Mouse (Mus musculus): ENCODE results near the gene Tjp2.
"Not testable (repeated sequence)": the region's sequence is repeated elsewhere in the genome, so short reads cannot be mapped to it uniquely, and the experiment has no call there.

Tjp2 gene

GRCm38 (mm10) chr19:24134144-24134911 is 90.5 kb downstream of the Tjp2 start:
- no peak for DNase-seq (ENCODE audit: inconsistent age in 2 of 2, low spot score in 1 of 2)

DNA sequence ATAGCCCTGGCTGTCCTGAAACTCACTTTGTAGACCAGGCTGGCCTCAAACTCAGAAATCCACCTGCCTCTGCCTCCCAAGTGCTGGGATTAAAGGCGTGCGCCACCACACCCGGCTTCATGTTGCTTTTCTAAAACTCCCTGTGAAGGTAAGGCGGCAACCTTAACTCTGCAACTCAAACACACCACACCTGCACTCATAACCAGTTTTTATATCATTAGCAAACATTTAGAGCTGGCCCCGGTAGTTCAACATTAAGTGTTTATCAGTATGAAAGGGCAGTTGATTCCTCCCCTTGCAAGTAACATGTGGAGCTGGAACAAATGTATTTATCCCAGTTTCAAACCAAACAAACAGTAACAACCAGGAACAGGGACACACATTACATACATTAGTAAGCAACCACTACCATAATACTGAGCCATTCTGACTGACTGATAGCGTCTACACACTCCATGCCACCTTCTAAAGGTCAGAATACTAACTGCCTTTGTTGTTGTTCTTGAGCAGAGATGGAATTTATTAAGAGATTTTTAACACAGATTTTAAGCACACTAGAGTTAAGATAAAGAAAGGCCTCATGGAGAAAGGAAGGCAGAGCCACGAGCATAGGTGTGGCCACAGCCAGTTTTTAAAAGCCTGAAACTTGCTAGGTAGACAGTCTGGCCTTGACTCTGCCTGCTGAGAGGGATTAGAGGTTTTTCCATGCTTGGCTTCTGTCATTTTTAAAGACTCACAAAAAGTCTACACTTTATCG is 101.1 kb downstream of the Tjp2 start:
- DNase-seq (ENCODE audit: inconsistent age in 2 of 2, low spot score in 1 of 2), result no peak

DNA sequence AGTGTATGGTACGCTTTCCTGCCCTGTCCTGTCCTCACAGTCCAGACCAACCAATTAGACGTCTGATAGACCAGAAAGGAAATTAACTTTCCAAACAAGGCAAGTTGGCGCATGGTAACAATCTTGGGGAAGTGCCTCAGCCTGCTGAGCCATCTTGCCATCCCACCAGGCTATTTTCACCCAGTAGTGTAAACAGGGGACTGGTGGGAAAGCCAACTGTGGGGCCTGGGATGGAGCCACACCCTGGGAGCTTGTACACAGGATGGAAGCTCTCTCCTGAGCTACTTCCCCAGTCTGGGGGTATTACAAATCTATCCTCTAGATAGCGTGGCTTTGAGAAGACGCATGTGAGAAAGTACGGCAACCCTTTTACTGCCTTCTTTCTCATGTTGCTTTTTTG is 101.7 kb downstream of the Tjp2 start:
- DNase-seq (ENCODE audit: inconsistent age in 2 of 2, low spot score in 1 of 2), result no peak

DNA sequence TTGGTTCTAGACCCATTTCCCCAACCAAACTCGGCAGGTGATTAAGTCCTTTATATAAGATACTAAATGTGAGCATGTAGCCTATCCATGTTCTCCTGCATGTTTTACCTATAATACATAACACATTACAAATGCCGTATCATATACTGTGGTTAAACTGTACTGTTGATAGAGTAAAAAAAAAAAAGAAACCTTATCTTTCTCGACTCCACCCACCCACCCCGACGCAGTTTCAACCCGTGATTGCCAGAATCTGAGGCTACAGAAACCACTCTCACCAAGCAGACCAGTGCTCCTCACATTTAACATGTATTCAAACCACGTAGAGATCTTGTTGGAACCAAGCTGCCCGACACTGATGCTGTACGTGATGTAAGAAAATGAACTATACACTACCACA is 102.2 kb downstream of the Tjp2 start:
- no peak for DNase-seq (ENCODE audit: inconsistent age in 2 of 2, low spot score in 1 of 2)

GRCm38 (mm10) chr19:24120811-24121210 is 104.0 kb downstream of the Tjp2 start:
- DNase-seq (ENCODE audit: inconsistent age in 2 of 2, low spot score in 1 of 2), result no peak

DNA sequence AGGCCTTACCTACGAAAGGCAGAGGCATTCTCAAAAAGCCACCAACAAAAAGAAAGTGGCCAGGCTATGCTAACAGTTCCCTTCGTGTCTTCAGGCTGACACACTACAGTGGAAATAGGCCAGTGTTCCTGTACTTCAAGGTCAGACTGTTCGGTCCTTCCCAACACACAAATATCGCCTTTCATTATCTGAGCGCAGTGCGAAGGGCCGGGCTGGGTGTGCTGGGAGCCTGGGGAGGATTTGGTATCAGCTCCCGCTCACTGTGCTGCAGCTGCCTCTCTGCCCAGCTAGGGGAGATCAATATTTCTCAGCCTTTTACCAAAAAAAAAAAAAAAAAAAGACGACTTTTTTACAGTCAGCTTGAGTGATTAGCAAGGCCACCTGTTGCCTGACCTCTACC is 106.1 kb downstream of the Tjp2 start:
- DNase-seq (ENCODE audit: inconsistent age in 2 of 2, low spot score in 1 of 2), result peak; percentile 35 to 62

DNA sequence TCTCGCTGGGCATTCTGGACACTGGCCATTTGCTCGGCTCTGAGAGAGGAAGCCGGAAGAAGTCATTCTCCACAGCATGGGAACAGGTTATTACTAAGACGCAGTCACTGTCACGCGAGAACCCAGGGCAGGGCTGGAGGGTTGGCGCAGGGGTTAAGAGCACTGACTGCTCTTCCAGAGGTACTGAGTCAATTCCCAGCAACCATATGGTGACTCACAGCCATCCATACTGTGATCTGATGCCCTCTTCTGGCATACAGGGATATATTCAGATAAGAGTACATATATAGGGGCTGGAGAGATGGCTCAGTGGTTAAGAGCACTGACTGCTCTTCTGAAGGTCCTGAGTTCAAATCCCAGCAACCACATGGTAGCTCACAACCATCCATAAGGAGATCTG is 113.2 kb downstream of the Tjp2 start:
- no peak for DNase-seq (ENCODE audit: inconsistent age in 2 of 2, low spot score in 1 of 2)

- no peak for DNase-seq (ENCODE audit: inconsistent age in 2 of 2, low spot score in 1 of 2)
Observed at GRCm38 (mm10) chr19:24107707-24108106, 117.1 kb downstream of the Tjp2 start.

DNA sequence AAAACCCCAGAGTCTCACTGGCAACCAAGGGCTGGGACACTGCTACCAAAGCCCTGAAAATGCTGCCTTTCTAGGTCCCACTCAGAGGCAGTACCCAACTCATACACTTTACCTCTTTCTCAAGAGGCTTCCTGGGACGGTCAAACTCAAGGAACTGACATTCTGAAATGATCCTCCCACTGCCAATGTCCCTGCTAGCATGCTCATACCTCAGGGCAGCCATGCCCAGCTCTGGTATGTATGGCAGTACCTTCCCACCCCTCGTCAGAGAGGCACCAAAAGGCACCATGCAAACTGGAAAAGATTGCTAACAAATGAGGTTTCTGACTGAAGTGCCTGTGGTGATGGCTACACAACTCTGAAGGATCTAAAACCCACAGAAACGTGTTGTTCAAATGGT is 121.0 kb downstream of the Tjp2 start:
- DNase-seq (ENCODE audit: inconsistent age in 2 of 2, low spot score in 1 of 2), result no peak

GRCm38 (mm10) chr19:24102562-24103126 is 122.2 kb downstream of the Tjp2 start:
- DNase-seq (ENCODE audit: inconsistent age in 2 of 2, low spot score in 1 of 2), result no peak

- DNase-seq (ENCODE audit: inconsistent age in 2 of 2, low spot score in 1 of 2), result peak in 1 of 2 experiments; percentile 60
Observed at GRCm38 (mm10) chr19:24101183-24101582, 123.6 kb downstream of the Tjp2 start.

- DNase-seq (ENCODE audit: inconsistent age in 2 of 2, low spot score in 1 of 2), result no peak
Observed at GRCm38 (mm10) chr19:24098691-24099090, 126.1 kb downstream of the Tjp2 start.

DNA sequence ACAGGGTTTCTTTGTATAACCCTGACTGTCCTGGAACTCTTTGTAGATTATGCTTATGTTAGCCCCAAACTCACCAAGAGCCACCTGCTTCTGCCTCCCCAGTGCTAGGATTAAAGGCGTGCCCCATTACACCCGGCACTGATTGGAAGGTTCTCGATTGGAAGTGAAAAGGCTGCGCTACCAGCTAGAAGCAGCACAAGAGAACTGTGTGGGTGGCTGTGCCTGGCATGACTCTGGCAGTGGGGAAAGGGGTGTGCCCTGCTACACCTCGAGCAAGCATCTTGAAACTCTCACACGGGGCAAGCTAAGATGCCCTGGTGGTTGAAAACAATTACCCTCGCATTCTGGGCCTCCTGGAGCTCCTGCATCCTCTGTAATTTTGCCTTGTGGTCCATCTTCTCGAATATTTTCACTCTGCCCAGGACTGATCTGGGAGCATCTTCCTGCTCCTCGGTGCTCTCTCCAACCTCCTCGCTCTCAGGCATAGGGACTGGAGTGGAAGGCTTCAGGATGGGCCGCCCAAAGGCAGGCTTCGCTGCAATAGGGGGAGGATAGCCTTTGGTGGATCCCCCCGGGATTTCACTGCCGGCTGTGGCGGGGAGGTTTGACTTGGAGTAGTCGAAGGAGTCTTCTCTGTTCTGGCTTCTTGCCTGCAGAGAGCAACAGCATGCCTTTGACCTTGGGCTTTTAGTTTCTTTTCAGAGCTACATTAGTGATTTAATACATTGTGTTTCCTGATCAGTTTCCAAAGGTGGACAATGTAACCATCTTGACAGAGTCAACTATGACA is 127.0 kb downstream of the Tjp2 start:
- DNase-seq (ENCODE audit: inconsistent age in 2 of 2, low spot score in 1 of 2), result peak in 1 of 2 experiments; percentile 31

GRCm38 (mm10) chr19:24092060-24092459 is 132.8 kb downstream of the Tjp2 start:
- DNase-seq (ENCODE audit: inconsistent age in 2 of 2, low spot score in 1 of 2), result not testable (repeated sequence)

DNA sequence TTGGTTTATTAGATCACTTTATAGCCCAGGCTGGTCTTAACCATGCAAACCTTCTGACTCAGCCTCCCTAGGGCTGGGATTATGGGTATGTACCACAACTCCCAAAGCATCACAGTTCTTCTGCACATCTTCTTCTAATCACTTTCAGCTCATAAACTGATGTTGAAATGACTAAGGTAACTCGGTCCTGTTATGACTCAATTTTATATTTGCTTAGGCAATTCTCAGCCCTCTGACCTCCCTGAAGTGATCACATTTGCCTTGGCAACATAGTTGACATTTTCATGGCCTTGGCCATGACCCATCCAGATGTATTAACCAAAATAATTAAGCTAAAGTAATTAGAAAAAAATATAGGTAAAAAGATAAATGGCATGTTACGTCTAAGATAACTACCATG is 134.5 kb downstream of the Tjp2 start:
- peak in 1 of 2 experiments; percentile 64 for DNase-seq (ENCODE audit: inconsistent age in 2 of 2, low spot score in 1 of 2)

DNA sequence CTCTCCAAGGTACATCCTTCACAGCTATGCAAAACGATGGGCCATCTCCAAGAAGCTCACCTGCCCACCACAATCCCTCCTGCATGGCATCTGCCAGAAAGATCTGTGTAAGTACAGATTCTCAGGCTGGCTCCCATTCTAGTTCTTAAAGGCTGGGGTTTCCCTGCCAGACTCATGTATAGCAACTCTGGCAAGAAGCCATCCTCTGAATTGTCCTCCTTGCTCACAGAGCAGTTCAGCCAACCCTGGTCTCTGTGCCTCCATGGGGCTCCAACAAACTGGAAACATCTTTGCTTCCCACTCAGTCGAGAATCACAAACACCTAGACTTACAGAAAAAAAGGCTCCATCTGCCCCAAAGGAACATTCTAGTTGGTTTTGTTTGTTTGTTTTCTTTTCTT is 139.5 kb downstream of the Tjp2 start:
- no peak for DNase-seq (ENCODE audit: inconsistent age in 2 of 2, low spot score in 1 of 2)

DNA sequence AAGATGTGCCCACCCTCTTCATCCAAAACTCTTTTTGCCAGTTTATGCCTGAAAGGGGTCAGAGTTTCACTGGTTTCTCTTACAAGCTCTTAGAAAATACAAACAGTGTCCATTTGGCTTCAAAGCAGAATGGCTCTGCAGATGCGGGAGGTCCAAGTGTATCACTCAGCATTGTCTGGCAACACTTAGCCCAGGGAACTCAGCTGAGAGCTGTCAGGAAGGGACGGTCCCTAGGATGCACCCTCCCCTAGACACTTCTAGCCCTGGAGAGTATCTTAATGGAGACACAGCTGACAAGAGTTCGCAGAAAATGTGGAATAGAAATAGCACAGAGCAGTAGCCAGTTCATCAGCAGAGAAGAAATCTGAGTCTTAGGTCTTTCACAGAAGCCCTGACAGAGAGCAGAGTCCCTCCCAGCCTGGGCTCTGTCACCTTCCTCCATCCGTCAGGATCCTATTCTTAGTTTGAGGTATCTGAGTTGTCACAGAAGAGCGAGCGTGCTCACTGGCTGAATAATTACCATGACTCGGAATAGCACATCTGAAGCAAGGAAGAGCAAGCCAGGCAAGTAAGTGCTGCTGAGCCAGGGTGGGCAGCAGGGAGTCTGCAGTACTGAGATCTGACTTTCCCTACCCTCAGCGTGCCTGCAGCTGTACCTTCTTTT is 144.3 kb downstream of the Tjp2 start:
- no peak for DNase-seq (ENCODE audit: inconsistent age in 2 of 2, low spot score in 1 of 2)

GRCm38 (mm10) chr19:24077658-24078057 is 147.2 kb downstream of the Tjp2 start:
- DNase-seq (ENCODE audit: inconsistent age in 2 of 2, low spot score in 1 of 2), result no peak

DNA sequence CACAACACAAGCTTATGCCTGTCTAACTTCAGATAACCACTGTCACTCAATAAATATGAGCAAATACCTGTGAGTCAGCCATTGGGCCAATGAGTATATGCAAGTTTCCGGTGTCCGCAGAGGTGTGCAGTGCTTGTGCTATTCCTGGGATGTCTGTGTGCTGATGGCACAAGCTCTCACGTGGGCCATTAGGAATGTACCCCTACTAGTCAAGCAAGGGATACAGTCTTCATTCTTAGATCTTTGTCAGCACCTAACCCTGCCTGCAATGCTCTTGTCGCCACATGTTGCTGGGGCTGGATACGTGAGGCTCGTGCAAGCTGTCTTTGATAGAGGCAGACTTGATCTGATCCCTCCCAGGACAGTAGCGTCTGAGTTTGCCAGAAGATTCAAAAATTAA is 148.3 kb downstream of the Tjp2 start:
- DNase-seq (ENCODE audit: inconsistent age in 2 of 2, low spot score in 1 of 2), result no peak

- DNase-seq (ENCODE audit: inconsistent age in 2 of 2, low spot score in 1 of 2), result no peak
Observed at GRCm38 (mm10) chr19:24075927-24076326, 148.9 kb downstream of the Tjp2 start.

- no peak for DNase-seq (ENCODE audit: inconsistent age in 2 of 2, low spot score in 1 of 2)
Observed at GRCm38 (mm10) chr19:24073155-24073554, 151.7 kb downstream of the Tjp2 start.
